Mouse (Mus musculus) right cerebral cortex, postnatal 14 days (tissue): Measurements from ENCODE around the gene Lmo4.
A peak's percentile ranks its signal among the peaks of the same experiment; 100 is the strongest.

Source experiments
- DNase-seq: peaks from one replicate; pipeline ENCODE4 v3.0.0; 2022

Lmo4 gene

GRCm38 (mm10) chr3:144204413-144205311 is at the start of gene Lmo4:
Gene Lmo4 (minus strand): TSS chr3:144205220.
- DNase-seq = peak; percentile 84

GRCm38 (mm10) chr3:144254281-144254680 is 49.3 kb upstream of the Lmo4 start:
- DNase-seq = no peak

GRCm38 (mm10) chr3:144253018-144253417 is 48.0 kb upstream of the Lmo4 start:
- DNase-seq = no peak

GRCm38 (mm10) chr3:144252109-144252508 is 47.1 kb upstream of the Lmo4 start:
- DNase-seq = no peak

GRCm38 (mm10) chr3:144242025-144242673 is 37.1 kb upstream of the Lmo4 start:
- DNase-seq = peak; percentile 85

- no peak for DNase-seq
Observed at GRCm38 (mm10) chr3:144241161-144241560, 36.1 kb upstream of the Lmo4 start.

- DNase-seq = no peak
Observed at GRCm38 (mm10) chr3:144238482-144238881, 33.5 kb upstream of the Lmo4 start.

GRCm38 (mm10) chr3:144232347-144233008 is 27.5 kb upstream of the Lmo4 start:
- no peak for DNase-seq

GRCm38 (mm10) chr3:144231931-144232330 is 26.9 kb upstream of the Lmo4 start:
- DNase-seq = no peak

GRCm38 (mm10) chr3:144231419-144231818 is 26.4 kb upstream of the Lmo4 start:
- DNase-seq = no peak

GRCm38 (mm10) chr3:144230016-144230415 is 25.0 kb upstream of the Lmo4 start:
- DNase-seq = no peak

GRCm38 (mm10) chr3:144229312-144229711 is 24.3 kb upstream of the Lmo4 start:
- no peak for DNase-seq

GRCm38 (mm10) chr3:144225456-144226240 is 20.6 kb upstream of the Lmo4 start:
- DNase-seq = no peak

- DNase-seq = no peak
Observed at GRCm38 (mm10) chr3:144224594-144224993, 19.6 kb upstream of the Lmo4 start.

GRCm38 (mm10) chr3:144223377-144224105 is 18.5 kb upstream of the Lmo4 start:
- DNase-seq = no peak

GRCm38 (mm10) chr3:144222381-144222780 is 17.4 kb upstream of the Lmo4 start:
- DNase-seq = no peak

GRCm38 (mm10) chr3:144207498-144207897 is 2.5 kb upstream of the Lmo4 start:
- DNase-seq = no peak

GRCm38 (mm10) chr3:144206942-144207341 is 1.9 kb upstream of the Lmo4 start:
- no peak for DNase-seq

GRCm38 (mm10) chr3:144206261-144206660 is 1.2 kb upstream of the Lmo4 start:
- no peak for DNase-seq

- DNase-seq = peak; percentile 92
Observed at GRCm38 (mm10) chr3:144205351-144206153, 532 bp upstream of the Lmo4 start.

GRCm38 (mm10) chr3:144203988-144204412 is 1.0 kb downstream of the Lmo4 start:
- no peak for DNase-seq
